In genomic region chr6:54681746-54682428, GRCm38 (mm10) we compare ENCODE assay signal across 8 mouse cellular contexts. TPM values are rescaled to one million over a fixed set of nuclear protein-coding genes. Genes with fewer than 3 reads are reported as not detected.
DNase-seq lines count a peak whose midpoint lies in the region; ATAC-seq lines count a peak whose summit lies in the region.

No protein-coding gene starts in this region.

- H3K4me1 ChIP-seq in limb, embryonic 10.5 days, result peaks cover 17% of the 10 kb centered on the region; the same call in 1 of the 2 replicates
- H3K4me1 ChIP-seq in neural tube, embryonic 14.5 days (ENCODE audit: control insufficient read depth, insufficient read depth, low read length), result peaks cover 12% of the 10 kb centered on the region

- ATAC-seq in erythroblast, adult 5-6 weeks (replicated peaks; ENCODE audit: low FRiP score, poor library complexity, severe bottlenecking), result peak; percentile 60
- ATAC-seq in neural tube, embryonic 14.5 days (ENCODE audit: low read depth), result peak; percentile 70

- peaks cover 43% of the 10 kb centered on the region for H3K27me3 ChIP-seq in limb, embryonic 10.5 days (ENCODE audit: low read depth, poor library complexity, severe bottlenecking)
- H3K27me3 ChIP-seq in neural tube, embryonic 14.5 days (ENCODE audit: control insufficient read depth, insufficient read depth, low read length), result no peaks in the 10 kb centered on the region

- peak overlapping the region; percentile 72 for H3K27ac ChIP-seq in limb, embryonic 10.5 days
- H3K27ac ChIP-seq in neural tube, embryonic 14.5 days (ENCODE audit: low read depth, low read length), result peak overlapping the region; percentile 62

- peak; percentile 25 to 36 for DNase-seq in left cerebral cortex, adult 8-10 months (ENCODE audit: low spot score in 2 of 2)
- DNase-seq in left cerebral cortex, postnatal 4 days, result no peak
- peak; percentile 61 for DNase-seq in R1 (ENCODE audit: low read depth, low spot score)
- peak; percentile 62 for DNase-seq in limb, embryonic 10.5 days (ENCODE audit: low spot score)
- DNase-seq in lung, postnatal 4 days, result no peak
- no peak for DNase-seq in cerebellum, adult 11-12 months

- H3K4me3 ChIP-seq in limb, embryonic 10.5 days, result peak overlapping the region; percentile 71
- H3K4me3 ChIP-seq in neural tube, embryonic 14.5 days (ENCODE audit: low read depth, low read length), result peak overlapping the region; percentile 70

- no peaks in the 10 kb centered on the region for H3K9me3 ChIP-seq in limb, embryonic 10.5 days (replicated peaks)
- H3K9me3 ChIP-seq in neural tube, embryonic 14.5 days (ENCODE audit: control insufficient read depth, low read length), result no peaks in the 10 kb centered on the region

- peak overlapping the region; percentile 61 for H3K9ac ChIP-seq in neural tube, embryonic 14.5 days (replicated peaks; ENCODE audit: low read depth, low read length)

- WGBS in limb, embryonic 10.5 days, result under 1% methylated on average over 61 of the region's 61 CpGs
- under 1% methylated on average over 61 of the region's 61 CpGs for WGBS in neural tube, embryonic 14.5 days

- intact Hi-C loops in left cerebral cortex, postnatal 4 days (cut with DNase I), result loop anchor here (10.0 kb wide), 1 partner anchor 87 kb away; the partner anchor contains the start of genes Fkbp14 and Plekha8

- peak overlapping the region; percentile 82 for H3K4me2 ChIP-seq in neural tube, embryonic 14.5 days (ENCODE audit: low read depth, low read length)

- no peaks in the 10 kb centered on the region for H3K36me3 ChIP-seq in limb, embryonic 10.5 days
- H3K36me3 ChIP-seq in neural tube, embryonic 14.5 days (ENCODE audit: control insufficient read depth, insufficient read depth, low read length), result no peaks in the 10 kb centered on the region

RNA-seq across cellular contexts. Expression of gene Mturn, which starts 0.5 kb away (rescaled TPM):
- total RNA-seq in left cerebral cortex, adult 8-10 months (2022), result 10 to 100 TPM; 87.9 to 99.9 (median 93.6) TPM
- total RNA-seq in left cerebral cortex, postnatal 4 days (2021), result 100 to 1,000 TPM; 269 to 288 TPM
- 4.6 and 9.4 TPM in 2 replicates for total RNA-seq in erythroblast, adult 5-6 weeks (2015; ENCODE audit: low replicate concordance)
- total RNA-seq in erythroblast, adult 5-6 weeks (2017; ENCODE audit: low replicate concordance), result 13.1 and 14.2 TPM in 2 replicates
- 2.5 and 5.2 TPM in 2 replicates for polyA plus RNA-seq in limb, embryonic 10.5 days (2016; fragmentation: Nextera tagmentation; extraction: Ambion mirVana)
- polyA plus RNA-seq in neural tube, embryonic 14.5 days (2014; fragmentation: Nextera tagmentation; extraction: Ambion mirVana), result 91.3 and 110 TPM in 2 replicates

Comparison
In these comparisons a context has a peak if more than half of its experiments do, and no peak if none do; other contexts are left out.
1. DNase-seq: peak in left cerebral cortex, adult 8-10 months (2 of 2), R1 (single experiment) and limb, embryonic 10.5 days (single experiment); none in left cerebral cortex, postnatal 4 days (single experiment), lung, postnatal 4 days (0 of 2) and cerebellum, adult 11-12 months (single experiment).
2. RNA of gene Mturn, which starts 0.5 kb away (total RNA-seq): 269 to 288 TPM in left cerebral cortex, postnatal 4 days and 87.9 to 99.9 TPM in left cerebral cortex, adult 8-10 months; 4.6 to 14.2 TPM in erythroblast, adult 5-6 weeks; every median in the first group is over 4 times any median in the second.